Mouse (Mus musculus): ENCODE results near the gene Polr2f. TPM values are rescaled to one million over a fixed set of nuclear protein-coding genes. Genes with fewer than 3 reads are reported as not detected.

Gene Polr2f
- 295 and 310 TPM in 2 replicates for polyA plus RNA-seq (2015; fragmentation: Nextera tagmentation; extraction: Ambion mirVana)

DNA sequence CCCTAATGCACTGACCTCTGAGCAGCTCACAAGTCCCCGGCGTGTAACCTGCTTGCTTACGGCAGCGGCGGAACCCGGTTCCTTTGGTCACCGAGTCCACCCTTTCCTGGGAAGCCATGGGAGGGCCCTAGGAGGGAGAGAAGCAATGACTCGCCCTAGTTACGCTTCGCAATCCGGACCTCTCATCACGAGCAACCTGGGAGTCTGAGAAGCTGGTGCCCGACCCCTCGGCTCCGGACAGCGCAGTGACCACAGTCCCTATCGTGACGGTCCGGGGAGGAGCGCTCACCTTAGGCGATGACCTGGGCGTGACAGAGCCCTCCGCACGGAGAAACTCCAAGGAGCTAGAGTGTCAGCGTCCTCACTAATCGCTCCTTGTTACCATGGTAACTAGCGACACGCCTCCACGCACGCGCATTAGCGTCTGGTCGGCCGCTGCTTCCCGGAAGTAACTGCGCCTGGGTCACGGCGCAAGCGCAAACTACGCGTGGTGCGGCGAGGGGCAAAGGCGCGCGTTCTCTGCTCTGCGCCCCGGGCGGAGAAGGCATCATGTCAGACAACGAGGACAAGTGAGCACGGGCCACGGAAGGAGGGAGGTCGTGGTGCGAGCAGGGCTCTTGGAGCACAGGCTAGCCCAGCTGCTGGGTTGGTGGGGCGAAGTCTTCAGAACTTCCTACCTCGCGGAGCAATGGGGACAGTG, at the start of gene Polr2f, which contains the start of gene 1700088E04Rik:
TSS of gene Polr2f (plus strand) at position 144 of the 700 bp plus-strand sequence.
TSS of gene 1700088E04Rik (minus strand) at position 388 of the 700 bp plus-strand sequence.
- peak within 1 kb of the TSS; percentile 54; the same call in 1 of the 2 replicates for H3K27ac ChIP-seq
- peaks cover 22% of the 10 kb centered on the region for H3K4me1 ChIP-seq
- H3K9ac ChIP-seq = peak within 1 kb of the TSS; percentile 78
- H3K9me3 ChIP-seq = no peaks in the 10 kb centered on the region
- H3K4me2 ChIP-seq = peak within 1 kb of the TSS; percentile 83
- H3K36me3 ChIP-seq = peaks cover 21% of the 10 kb centered on the region
- peak within 1 kb of the TSS; percentile 86 for H3K4me3 ChIP-seq
- no peaks in the 10 kb centered on the region for H3K27me3 ChIP-seq
- WGBS = under 1% methylated on average over 57 of the region's 57 CpGs
- ATAC-seq (ENCODE audit: insufficient number of reproducible peaks, low FRiP score, low TSS enrichment, low read depth) = peak; percentile 80

DNA sequence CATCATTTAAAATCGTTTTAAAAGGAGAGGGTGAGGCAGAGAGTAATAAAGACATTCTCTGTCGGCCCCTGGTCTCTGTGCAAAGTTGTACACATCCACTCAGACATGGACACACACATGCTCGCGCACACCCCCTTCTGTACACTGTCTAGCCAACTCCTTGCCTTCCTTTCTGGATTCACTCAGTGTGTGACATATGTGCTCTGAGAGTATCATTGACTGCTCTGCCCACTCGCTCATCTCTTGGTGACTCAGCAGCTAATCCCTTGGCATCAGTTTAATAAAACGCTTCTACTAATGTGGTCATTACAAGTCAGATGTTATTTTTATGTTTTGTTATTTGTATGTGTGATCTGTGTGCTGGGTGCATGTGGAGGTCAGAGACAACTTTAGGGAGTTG, 48.5 kb upstream of the Polr2f start:
- H3K9me3 ChIP-seq = no peaks in the 10 kb centered on the region
- H3K27ac ChIP-seq = no peak overlapping the region
- no peak overlapping the region for H3K4me3 ChIP-seq
- WGBS = 87% methylated on average over 6 of the region's 6 CpGs
- no peaks in the 10 kb centered on the region for H3K27me3 ChIP-seq
- H3K4me1 ChIP-seq = peaks cover 8% of the 10 kb centered on the region
- H3K36me3 ChIP-seq = peaks cover 85% of the 10 kb centered on the region
- H3K9ac ChIP-seq = no peak overlapping the region
- ATAC-seq (ENCODE audit: insufficient number of reproducible peaks, low FRiP score, low TSS enrichment, low read depth) = no peak
- no peak overlapping the region for H3K4me2 ChIP-seq

DNA sequence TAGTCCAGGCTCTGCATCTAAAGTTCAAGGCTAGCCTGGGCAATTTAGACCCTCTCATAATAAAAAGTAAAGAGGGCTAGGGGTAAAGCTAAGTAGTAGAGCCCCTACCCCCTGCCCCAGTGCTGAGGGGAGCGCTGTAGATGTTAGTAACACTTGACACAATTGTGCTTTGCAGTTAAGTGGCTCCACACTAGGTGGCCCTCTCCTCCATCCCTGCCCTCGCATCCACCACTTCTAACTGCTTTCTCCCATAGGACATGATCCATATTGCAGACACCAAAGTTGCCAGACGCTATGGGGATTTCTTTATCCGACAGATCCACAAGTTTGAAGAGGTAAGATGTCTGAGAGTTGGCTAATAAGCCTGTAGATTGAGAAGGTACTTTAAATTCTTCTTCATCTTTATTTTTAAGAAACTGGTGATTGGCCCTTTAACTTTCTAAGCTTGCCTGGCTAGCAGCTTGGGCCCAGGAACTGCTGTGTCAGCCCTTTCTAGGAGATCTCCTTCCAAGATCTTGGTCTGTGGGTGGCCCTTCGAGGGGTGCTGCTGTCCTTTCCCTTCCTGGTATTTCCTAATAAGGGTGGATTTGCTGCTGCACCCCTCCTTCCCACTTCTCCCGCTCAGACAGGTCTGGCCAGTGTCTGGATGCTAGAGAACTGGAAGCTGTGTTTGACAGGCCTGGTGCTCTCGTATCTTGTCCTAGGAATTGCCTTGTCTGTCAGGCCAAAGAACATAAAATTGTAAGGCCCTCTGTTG, 47.5 kb upstream of the Polr2f start:
- 0 out of 2 replicates have a peak overlapping the region, but pooled peaks have one; percentile 2 for H3K27ac ChIP-seq
- H3K4me2 ChIP-seq = no peak overlapping the region
- peaks cover 78% of the 10 kb centered on the region for H3K36me3 ChIP-seq
- H3K9me3 ChIP-seq = no peaks in the 10 kb centered on the region
- H3K4me3 ChIP-seq = no peak overlapping the region
- no peak overlapping the region for H3K9ac ChIP-seq
- H3K4me1 ChIP-seq = peaks cover 18% of the 10 kb centered on the region
- 63% methylated on average over 7 of the region's 7 CpGs for WGBS
- no peak for ATAC-seq (ENCODE audit: insufficient number of reproducible peaks, low FRiP score, low TSS enrichment, low read depth)
- H3K27me3 ChIP-seq = no peaks in the 10 kb centered on the region

DNA sequence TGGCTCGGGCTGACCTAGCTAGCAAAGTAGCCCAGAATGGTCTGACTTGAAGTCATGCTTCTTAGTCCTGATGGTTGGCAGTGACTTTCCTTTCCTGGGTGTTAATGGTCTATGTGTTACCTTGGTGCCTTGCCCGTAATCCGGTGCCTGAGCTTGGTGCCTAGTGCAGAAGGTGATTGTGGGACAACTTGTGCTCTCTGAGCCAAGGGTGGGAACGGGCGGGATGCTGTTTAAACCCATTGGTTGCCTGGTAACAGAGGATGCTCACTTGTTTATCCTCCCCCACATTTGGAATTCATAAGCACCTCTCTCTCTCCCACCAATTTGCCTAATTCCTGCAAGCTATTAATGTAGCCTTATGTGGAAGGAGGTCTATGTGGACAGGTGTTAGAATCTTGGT, 45.3 kb upstream of the Polr2f start:
- 78% methylated on average over 5 of the region's 5 CpGs for WGBS

DNA sequence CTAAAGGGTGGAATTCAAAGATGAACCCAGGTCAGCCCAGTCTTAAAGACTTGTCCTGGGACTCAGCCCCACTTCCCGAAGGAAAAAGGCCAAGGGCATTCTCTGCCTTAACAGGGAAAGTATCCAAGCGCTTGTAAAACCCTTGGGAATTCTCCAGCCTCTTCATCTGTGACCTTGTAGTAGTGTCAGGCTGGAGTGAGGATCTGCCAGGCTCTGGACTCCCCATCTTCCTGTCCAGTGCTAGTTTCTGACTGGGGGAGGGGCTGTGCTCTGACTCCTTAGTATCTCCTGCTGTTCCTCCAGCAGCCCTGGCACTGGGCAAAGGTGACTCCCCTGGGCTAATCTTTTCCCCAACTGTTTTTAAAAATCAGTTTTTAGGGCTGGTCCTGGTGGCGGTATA, 44.3 kb upstream of the Polr2f start:
- Histone ChIP-seq H3K9me3 (no peaks in the 10 kb centered on the region), H3K4me2 (no peak overlapping the region), H3K27me3 (no peaks in the 10 kb centered on the region), H3K9ac (no peak overlapping the region), H3K27ac (peak overlapping the region; percentile 85), H3K4me3 (no peak overlapping the region), H3K4me1 (peaks cover 45% of the 10 kb centered on the region), H3K36me3 (peaks cover 45% of the 10 kb centered on the region)
- no peak for ATAC-seq (ENCODE audit: insufficient number of reproducible peaks, low FRiP score, low TSS enrichment, low read depth)
- WGBS = 63% methylated on average over 3 of the region's 3 CpGs

More for the DNA sequence above, 45.3 kb upstream of the Polr2f start:
- Histone ChIP-seq H3K27ac (no peak overlapping the region), H3K4me2 (no peak overlapping the region), H3K36me3 (peaks cover 56% of the 10 kb centered on the region), H3K4me3 (no peak overlapping the region), H3K27me3 (no peaks in the 10 kb centered on the region), H3K9ac (no peak overlapping the region), H3K9me3 (no peaks in the 10 kb centered on the region), H3K4me1 (peaks cover 34% of the 10 kb centered on the region)
- no peak for ATAC-seq (ENCODE audit: insufficient number of reproducible peaks, low FRiP score, low TSS enrichment, low read depth)

DNA sequence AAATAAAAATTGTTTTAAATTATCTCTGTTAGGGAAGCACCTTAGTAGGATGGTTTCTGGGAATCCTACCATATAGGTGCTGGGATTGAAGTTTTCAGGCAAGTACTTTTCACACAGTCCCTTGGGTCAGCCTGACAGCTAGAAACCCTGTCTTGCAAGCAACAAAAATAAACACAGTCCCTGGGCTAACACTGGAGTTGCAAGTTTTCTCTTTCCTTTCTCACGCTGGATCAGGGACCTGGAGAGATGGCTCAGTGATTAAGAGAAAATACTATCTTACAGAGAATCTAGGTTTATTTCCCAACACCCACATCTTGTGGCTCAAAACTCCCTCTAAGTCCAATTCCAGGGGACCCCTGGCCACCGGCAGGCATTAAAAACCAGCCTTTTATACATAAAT, 43.7 kb upstream of the Polr2f start:
- Histone ChIP-seq H3K9me3 (no peaks in the 10 kb centered on the region), H3K27ac (peak overlapping the region; percentile 85), H3K4me3 (no peak overlapping the region), H3K4me1 (peaks cover 49% of the 10 kb centered on the region), H3K9ac (no peak overlapping the region), H3K36me3 (peaks cover 43% of the 10 kb centered on the region), H3K4me2 (0 out of 2 replicates have a peak overlapping the region, but pooled peaks have one; percentile 7), H3K27me3 (no peaks in the 10 kb centered on the region)
- ATAC-seq (ENCODE audit: insufficient number of reproducible peaks, low FRiP score, low TSS enrichment, low read depth) = no peak
- WGBS = 18% methylated on average over 2 of the region's 2 CpGs

DNA sequence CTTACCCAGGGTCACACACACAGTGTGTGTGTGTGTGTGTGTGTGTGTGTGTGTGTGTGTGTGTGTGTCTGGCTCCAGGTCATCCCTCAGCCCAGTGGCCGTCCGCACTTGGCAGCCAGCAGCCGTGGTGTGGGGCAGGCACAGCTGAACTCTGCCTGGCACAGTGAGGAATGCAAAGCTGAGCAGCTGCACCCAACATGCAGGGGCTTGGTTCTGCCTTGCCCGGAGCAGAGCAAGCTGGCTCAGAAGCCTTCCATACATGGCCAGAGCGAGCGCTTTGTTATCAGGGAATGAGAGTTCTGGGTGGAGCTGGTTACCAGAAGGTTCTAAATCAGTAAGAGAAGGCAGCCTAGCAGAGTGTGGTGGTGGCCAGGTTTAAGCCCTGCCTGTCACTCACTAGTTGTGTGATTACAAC, 43.2 kb upstream of the Polr2f start:
- peak; percentile 72 for ATAC-seq (ENCODE audit: insufficient number of reproducible peaks, low FRiP score, low TSS enrichment, low read depth)
- 31% methylated on average over 6 of the region's 6 CpGs for WGBS

DNA sequence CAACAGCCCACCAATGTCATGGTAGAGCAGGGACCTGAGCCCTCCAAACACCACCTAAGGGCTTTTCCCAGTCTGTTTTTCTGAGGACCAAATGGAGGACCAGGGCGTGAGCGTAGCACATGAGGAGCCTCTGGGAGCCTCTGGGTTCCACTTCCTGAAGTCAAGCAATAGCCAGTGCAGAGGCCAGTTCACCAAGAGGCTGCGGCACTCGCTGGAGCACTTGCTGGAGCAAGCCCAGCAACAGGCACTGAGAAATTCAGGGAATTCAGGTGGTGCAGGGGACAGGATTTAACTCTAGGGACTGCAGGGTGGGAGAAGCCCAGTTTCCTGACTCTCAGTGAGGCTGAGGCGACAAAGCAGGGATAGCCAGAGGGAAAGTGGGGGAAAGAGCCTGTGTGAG, 42.6 kb upstream of the Polr2f start:
- no peak overlapping the region for H3K9ac ChIP-seq
- ATAC-seq (ENCODE audit: insufficient number of reproducible peaks, low FRiP score, low TSS enrichment, low read depth) = no peak
- H3K36me3 ChIP-seq = peaks cover 32% of the 10 kb centered on the region
- peaks cover 49% of the 10 kb centered on the region for H3K4me1 ChIP-seq
- WGBS = 42% methylated on average over 5 of the region's 5 CpGs
- H3K27me3 ChIP-seq = no peaks in the 10 kb centered on the region
- H3K27ac ChIP-seq = peak overlapping the region; percentile 85
- no peak overlapping the region for H3K4me3 ChIP-seq
- no peak overlapping the region for H3K4me2 ChIP-seq
- no peaks in the 10 kb centered on the region for H3K9me3 ChIP-seq

More for the DNA sequence above, 43.2 kb upstream of the Polr2f start:
- no peaks in the 10 kb centered on the region for H3K27me3 ChIP-seq
- no peak overlapping the region for H3K9ac ChIP-seq
- 0 out of 2 replicates have a peak overlapping the region, but pooled peaks have one; percentile 7 for H3K4me2 ChIP-seq
- H3K4me1 ChIP-seq = peaks cover 49% of the 10 kb centered on the region
- no peak overlapping the region for H3K4me3 ChIP-seq
- H3K36me3 ChIP-seq = peaks cover 38% of the 10 kb centered on the region
- no peaks in the 10 kb centered on the region for H3K9me3 ChIP-seq
- peak overlapping the region; percentile 85 for H3K27ac ChIP-seq

DNA sequence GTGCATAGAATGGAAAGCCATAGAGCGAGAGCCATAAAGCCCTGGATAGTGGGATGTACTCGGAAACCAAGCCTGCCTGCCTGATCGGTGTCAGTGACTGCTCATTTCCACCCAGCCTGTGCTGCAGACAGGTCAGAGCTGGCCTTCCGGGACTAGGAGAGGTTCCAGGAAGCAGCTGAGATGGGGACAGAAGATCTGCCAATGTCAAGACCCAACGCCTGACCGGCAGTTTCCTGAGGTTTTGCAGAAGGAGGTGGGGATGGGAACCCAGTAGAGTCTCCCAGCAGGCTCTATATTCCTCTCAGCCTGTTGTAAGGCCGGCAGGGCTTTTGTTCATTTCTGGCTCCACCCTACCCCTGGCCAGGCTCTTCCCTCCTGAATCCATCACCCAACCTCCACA, 41.9 kb upstream of the Polr2f start:
- no peak overlapping the region for H3K9ac ChIP-seq
- WGBS = 51% methylated on average over 7 of the region's 7 CpGs
- peaks cover 49% of the 10 kb centered on the region for H3K4me1 ChIP-seq
- no peak overlapping the region for H3K4me3 ChIP-seq
- no peaks in the 10 kb centered on the region for H3K27me3 ChIP-seq
- H3K4me2 ChIP-seq = no peak overlapping the region
- H3K9me3 ChIP-seq = no peaks in the 10 kb centered on the region
- no peak for ATAC-seq (ENCODE audit: insufficient number of reproducible peaks, low FRiP score, low TSS enrichment, low read depth)
- H3K36me3 ChIP-seq = peaks cover 26% of the 10 kb centered on the region
- H3K27ac ChIP-seq = peak overlapping the region; percentile 85

DNA sequence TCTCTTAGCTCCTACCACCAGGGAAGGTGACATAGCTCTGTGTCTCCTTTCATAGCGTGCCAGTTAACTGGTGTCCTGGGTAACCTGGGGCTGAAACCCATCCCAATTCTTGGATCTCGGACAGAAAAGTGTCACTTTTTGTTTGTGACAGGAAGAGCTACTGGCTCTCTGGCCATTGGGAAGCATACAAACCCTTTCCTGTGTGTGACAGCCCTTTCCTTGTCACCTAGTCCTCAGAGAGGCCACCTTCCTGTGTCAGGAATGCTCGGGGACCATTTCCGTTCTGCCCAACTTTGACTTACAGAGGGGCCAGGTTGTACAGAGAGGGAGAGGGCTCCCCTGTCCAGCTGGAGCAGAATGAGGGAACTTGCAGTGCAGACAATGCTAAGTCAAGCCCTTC, 41.4 kb upstream of the Polr2f start:
- no peak overlapping the region for H3K4me2 ChIP-seq
- no peak overlapping the region for H3K9ac ChIP-seq
- WGBS = 61% methylated on average over 4 of the region's 4 CpGs
- no peaks in the 10 kb centered on the region for H3K9me3 ChIP-seq
- ATAC-seq (ENCODE audit: insufficient number of reproducible peaks, low FRiP score, low TSS enrichment, low read depth) = no peak
- no peaks in the 10 kb centered on the region for H3K27me3 ChIP-seq
- peaks cover 49% of the 10 kb centered on the region for H3K4me1 ChIP-seq
- peaks cover 20% of the 10 kb centered on the region for H3K36me3 ChIP-seq
- no peak overlapping the region for H3K4me3 ChIP-seq
- peak overlapping the region; percentile 85 for H3K27ac ChIP-seq

DNA sequence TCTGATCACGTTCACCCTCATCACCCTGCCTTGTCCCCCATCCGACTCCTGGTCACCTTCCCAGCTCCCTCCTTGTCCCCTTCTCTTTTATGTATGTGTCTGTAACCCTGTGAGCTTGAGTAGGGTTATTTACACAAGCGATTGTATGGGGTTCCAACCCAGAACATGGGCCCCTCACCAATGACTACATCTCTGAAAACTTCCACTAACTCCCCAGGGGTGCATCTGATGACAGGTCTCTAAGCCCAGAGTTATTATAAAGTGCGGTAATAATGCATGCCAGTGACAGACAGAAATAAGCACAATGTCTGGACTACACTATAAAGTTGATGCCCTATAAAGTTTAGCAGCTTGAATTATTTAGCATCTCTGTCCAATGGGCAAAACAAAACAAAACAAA, 40.4 kb upstream of the Polr2f start:
- no peak for ATAC-seq (ENCODE audit: insufficient number of reproducible peaks, low FRiP score, low TSS enrichment, low read depth)
- 54% methylated on average over 4 of the region's 4 CpGs for WGBS
- Histone ChIP-seq H3K4me1 (peaks cover 49% of the 10 kb centered on the region), H3K4me3 (no peak overlapping the region), H3K36me3 (peaks cover 12% of the 10 kb centered on the region), H3K27ac (peak overlapping the region; percentile 74; the same call in 1 of the 2 replicates), H3K9me3 (no peaks in the 10 kb centered on the region), H3K4me2 (no peak overlapping the region), H3K9ac (no peak overlapping the region), H3K27me3 (no peaks in the 10 kb centered on the region)

DNA sequence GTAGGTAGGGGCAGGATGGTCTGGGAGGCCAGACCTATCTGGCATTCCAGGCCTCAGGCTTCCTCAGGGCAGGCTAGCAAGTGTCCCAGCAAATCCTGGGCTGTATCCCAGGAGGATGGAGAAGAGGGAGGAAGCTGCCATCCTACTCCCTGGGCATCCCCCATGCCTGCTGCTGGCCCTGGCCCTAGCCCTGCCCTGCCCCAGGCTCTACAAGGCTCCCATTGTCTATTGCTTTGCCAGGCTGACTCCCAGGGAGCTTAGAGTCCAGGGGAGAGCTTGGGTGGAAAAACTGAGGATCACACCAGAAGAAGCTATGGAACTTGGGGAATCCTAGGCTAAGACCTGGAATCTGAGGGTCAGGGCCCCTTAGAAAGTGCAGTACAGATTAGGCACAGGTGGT, 39.3 kb upstream of the Polr2f start:
- Histone ChIP-seq H3K4me3 (no peak overlapping the region), H3K9ac (no peak overlapping the region), H3K4me1 (peaks cover 48% of the 10 kb centered on the region), H3K27me3 (no peaks in the 10 kb centered on the region), H3K9me3 (no peaks in the 10 kb centered on the region), H3K36me3 (0 out of 2 replicates have a peak, but pooled peaks cover 2% of the 10 kb centered on the region), H3K4me2 (no peak overlapping the region), H3K27ac (peak overlapping the region; percentile 74)
- no peak for ATAC-seq (ENCODE audit: insufficient number of reproducible peaks, low FRiP score, low TSS enrichment, low read depth)

All from limb, embryonic 15.5 days (tissue).